Mouse (Mus musculus): ENCODE measurements around the gene Filip1. TPM values are rescaled to one million over a fixed set of nuclear protein-coding genes. Genes with fewer than 3 reads are reported as not detected.

The Filip1 gene
- polyA plus RNA-seq, 1 experiment = 6.4 TPM

DNA sequence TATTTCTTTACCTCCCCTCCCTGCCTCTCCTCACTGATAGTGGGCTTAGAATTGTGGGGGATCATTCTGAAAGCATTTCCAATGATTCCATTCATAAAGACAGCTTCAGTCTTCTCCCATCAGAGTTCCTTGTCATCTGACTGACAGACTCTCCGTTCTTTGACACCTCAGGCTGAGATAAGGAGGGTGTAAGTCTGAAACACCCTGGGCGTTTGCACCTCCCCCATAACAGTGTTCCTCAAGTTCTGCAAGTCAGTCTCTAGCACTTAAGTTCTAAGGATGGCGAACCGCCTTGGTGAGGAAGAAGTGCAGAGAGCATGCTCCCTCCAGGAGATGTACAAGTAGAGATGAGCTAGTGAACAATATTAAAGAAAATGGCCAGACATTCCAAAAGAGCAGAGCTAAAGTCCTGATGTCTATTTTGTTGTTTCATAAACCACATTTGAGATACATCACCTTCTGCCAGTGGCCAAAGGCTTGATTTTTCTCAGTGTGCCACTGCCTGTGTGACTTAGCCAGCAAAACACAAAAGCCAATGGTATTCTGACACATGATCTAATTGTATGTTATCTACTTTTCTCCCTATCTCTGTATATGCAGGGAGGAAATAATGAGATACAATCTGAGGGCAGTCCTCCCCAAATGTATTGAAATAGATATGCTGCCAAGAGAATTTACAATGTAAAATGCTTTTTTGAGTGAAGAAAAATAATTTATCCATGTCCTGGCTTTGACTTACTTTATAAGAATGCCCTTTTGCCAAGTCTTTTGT is 118.6 kb downstream of the Filip1 start:
- Histone ChIP-seq H3K4me1 (ENCODE audit: control insufficient read depth, insufficient read depth, low read length) (no peaks in the 10 kb centered on the region), H3K27ac (ENCODE audit: insufficient read depth, low read length) (no peak overlapping the region), H3K4me3 (ENCODE audit: insufficient read depth, low read length) (no peak overlapping the region)
- TF ChIP-seq CTCF (IDR thresholded peaks at IDR 0.05; ENCODE audit: extremely low read depth, insufficient read depth, low read length) (no peak), POLR2A (IDR thresholded peaks at IDR 0.05; ENCODE audit: extremely low read depth, insufficient read depth, low read length) (no peak)

DNA sequence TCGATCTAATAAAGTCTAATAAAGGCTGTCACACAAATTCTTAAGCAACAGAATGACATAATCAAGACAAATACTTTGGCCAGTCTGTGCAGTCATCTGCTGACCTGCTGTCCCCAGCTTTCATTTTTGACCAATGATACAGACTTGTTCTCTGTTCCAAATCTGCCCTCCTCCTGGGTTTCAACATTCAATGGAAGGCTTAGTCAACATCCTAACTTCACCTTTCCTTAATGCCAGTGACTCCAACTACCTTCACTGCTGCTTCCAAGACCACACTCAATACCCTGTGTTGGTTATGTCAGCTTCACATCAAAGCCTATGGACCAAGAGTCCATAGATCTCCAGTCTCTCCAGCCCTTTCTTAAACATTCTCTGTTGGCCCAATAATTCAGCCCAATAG is 120.5 kb downstream of the Filip1 start:
- H3K4me3 ChIP-seq (ENCODE audit: insufficient read depth, low read length) = no peak overlapping the region
- no peak overlapping the region for H3K27ac ChIP-seq (ENCODE audit: insufficient read depth, low read length)
- TF ChIP-seq CTCF (IDR thresholded peaks at IDR 0.05; ENCODE audit: extremely low read depth, insufficient read depth, low read length) (no peak), POLR2A (IDR thresholded peaks at IDR 0.05; ENCODE audit: extremely low read depth, insufficient read depth, low read length) (no peak)
- no peaks in the 10 kb centered on the region for H3K4me1 ChIP-seq (ENCODE audit: control insufficient read depth, insufficient read depth, low read length)

DNA sequence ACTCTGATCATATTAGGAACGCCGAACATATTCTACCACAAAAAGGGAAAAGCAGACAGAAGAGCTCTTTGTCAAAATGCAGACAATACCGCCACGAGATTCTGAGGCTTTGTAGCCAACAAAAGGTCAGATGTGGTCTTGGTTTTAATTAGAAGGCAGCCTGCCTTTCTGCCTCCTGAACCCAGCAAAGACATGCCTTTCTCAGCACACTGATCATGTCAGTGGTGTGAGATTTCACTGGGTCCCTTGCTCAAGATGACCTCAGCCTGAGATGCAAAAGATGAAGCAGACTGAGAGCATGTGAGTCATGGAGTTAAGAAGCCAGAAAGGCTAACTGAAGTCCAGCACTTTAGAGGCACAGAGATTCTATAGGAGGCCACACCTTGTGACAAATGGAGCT is 122.2 kb downstream of the Filip1 start:
- Histone ChIP-seq H3K4me3 (ENCODE audit: insufficient read depth, low read length) (no peak overlapping the region), H3K27ac (ENCODE audit: insufficient read depth, low read length) (no peak overlapping the region), H3K4me1 (ENCODE audit: control insufficient read depth, insufficient read depth, low read length) (no peaks in the 10 kb centered on the region)
- no peak for TF ChIP-seq CTCF (IDR thresholded peaks at IDR 0.05; ENCODE audit: extremely low read depth, insufficient read depth, low read length)

DNA sequence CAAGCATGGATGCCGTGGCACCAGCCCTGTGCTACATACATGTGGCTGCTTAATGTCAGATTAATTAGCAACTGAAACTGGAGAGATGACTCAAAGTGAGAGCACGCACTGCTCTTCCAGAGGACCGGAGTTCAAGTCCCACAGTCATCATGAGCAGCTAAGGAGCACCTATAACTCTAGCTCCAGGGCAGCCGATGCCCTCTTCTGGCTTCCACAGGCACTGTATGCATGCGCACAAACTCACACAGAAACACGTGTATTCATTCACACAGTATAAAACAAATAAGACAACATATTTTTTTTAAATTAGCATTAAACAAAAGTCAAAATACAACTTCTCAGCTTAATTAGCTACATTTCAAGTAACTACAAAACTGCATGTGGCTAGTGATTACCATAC is 123.5 kb downstream of the Filip1 start:
- TF ChIP-seq POLR2A (IDR thresholded peaks at IDR 0.05; ENCODE audit: extremely low read depth, insufficient read depth, low read length) (no peak), CTCF (IDR thresholded peaks at IDR 0.05; ENCODE audit: extremely low read depth, insufficient read depth, low read length) (no peak)
- Histone ChIP-seq H3K4me1 (ENCODE audit: control insufficient read depth, insufficient read depth, low read length) (no peaks in the 10 kb centered on the region), H3K27ac (ENCODE audit: insufficient read depth, low read length) (no peak overlapping the region), H3K4me3 (ENCODE audit: insufficient read depth, low read length) (no peak overlapping the region)

DNA sequence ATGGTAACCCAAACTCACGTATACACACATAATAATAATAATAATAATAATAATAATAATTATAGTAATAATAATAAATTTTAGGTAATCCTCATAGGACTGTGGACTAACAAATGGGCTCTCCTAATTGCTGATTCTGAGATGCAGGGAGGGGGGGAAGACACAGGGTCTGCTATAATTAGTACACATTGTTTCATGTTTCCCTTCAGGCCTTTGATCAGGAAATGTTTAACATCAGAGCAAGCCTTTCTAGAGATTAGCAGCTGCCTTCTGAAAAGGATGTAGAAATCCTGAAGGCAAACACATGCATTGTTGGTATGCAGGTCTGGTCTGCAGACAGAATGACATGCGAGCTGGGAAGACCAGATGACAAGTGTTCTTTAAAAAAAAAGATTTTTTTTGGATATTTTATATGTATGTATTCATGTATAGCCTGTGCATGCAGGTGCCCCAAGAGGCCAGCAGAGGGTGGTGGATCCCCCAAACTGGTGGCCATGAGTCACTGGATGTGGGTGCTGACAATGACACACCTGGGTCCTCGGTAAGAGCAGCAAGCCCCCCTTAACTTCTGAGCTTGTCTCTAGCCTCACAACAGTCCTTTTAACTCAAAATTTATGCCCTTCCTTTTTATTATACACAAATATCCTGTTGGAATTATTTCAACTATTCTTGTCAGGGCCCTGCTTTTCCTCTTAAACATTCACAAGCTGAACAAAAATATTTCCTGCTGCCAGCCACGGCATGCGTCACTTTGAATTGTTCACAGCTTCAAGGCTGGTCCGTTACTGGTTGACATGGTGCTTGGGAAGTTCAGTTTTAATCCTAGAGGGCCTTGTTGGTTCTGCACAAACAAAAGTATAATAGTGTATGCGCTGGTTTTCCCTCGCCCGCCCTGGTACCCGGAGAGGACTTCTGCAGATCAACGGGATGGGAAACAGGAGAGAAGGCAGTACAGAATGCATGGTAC is 127.1 kb downstream of the Filip1 start:
- no peak overlapping the region for H3K4me3 ChIP-seq (ENCODE audit: insufficient read depth, low read length)
- TF ChIP-seq POLR2A (IDR thresholded peaks at IDR 0.05; ENCODE audit: extremely low read depth, insufficient read depth, low read length) = no peak
- TF ChIP-seq CTCF (IDR thresholded peaks at IDR 0.05; ENCODE audit: extremely low read depth, insufficient read depth, low read length) = 0 out of 2 replicates have a peak, but pooled peaks have one; percentile 9
- no peaks in the 10 kb centered on the region for H3K4me1 ChIP-seq (ENCODE audit: control insufficient read depth, insufficient read depth, low read length)
- no peak overlapping the region for H3K27ac ChIP-seq (ENCODE audit: insufficient read depth, low read length)

DNA sequence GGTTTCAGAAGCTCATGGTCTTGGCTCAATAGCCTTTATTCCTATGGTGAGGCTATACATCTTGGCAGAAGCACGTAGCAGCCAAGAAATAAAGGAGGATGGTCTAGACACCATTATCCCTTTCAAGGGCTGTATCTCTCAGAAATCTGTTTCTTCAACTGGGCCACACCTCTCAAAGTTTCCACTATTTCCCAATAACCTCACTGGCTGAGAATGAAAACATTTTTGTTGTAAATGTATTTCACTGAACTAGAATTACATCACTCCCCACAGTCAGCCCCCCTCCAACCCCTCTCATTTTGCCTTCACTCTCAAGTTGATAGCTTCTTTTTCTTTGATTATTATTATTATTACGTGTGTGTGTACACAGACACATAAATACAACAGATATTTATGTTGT is 129.5 kb downstream of the Filip1 start:
- H3K4me3 ChIP-seq (ENCODE audit: insufficient read depth, low read length) = no peak overlapping the region
- no peak overlapping the region for H3K27ac ChIP-seq (ENCODE audit: insufficient read depth, low read length)
- no peaks in the 10 kb centered on the region for H3K4me1 ChIP-seq (ENCODE audit: control insufficient read depth, insufficient read depth, low read length)

DNA sequence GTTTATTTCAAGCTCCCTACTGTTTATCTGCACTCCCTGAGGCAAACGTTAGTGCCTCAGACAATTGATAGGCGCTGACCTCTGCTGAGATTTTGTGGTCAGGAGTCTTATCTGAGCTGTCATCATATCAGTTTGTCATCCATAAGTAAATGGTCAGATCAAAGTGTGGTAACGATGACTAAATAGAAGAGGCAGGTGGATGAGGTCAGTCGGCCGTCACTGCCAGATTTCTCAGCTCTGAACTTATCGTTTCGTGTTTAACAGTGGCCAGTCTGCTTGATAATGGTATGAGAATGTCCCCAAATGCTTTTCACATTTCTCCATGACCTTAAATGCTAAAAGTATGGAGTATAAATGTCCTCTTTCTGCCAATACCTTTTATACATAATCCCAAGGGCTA is 132.6 kb downstream of the Filip1 start:
- TF ChIP-seq POLR2A (IDR thresholded peaks at IDR 0.05; ENCODE audit: extremely low read depth, insufficient read depth, low read length) (no peak), CTCF (IDR thresholded peaks at IDR 0.05; ENCODE audit: extremely low read depth, insufficient read depth, low read length) (no peak)
- H3K4me3 ChIP-seq (ENCODE audit: insufficient read depth, low read length) = no peak overlapping the region
- H3K4me1 ChIP-seq (ENCODE audit: control insufficient read depth, insufficient read depth, low read length) = no peaks in the 10 kb centered on the region; the same call in 1 of the 2 replicates
- H3K27ac ChIP-seq (ENCODE audit: insufficient read depth, low read length) = no peak overlapping the region

More for the DNA sequence above, 129.5 kb downstream of the Filip1 start:
- no peak for TF ChIP-seq CTCF (IDR thresholded peaks at IDR 0.05; ENCODE audit: extremely low read depth, insufficient read depth, low read length)
- TF ChIP-seq POLR2A (IDR thresholded peaks at IDR 0.05; ENCODE audit: extremely low read depth, insufficient read depth, low read length) = no peak

DNA sequence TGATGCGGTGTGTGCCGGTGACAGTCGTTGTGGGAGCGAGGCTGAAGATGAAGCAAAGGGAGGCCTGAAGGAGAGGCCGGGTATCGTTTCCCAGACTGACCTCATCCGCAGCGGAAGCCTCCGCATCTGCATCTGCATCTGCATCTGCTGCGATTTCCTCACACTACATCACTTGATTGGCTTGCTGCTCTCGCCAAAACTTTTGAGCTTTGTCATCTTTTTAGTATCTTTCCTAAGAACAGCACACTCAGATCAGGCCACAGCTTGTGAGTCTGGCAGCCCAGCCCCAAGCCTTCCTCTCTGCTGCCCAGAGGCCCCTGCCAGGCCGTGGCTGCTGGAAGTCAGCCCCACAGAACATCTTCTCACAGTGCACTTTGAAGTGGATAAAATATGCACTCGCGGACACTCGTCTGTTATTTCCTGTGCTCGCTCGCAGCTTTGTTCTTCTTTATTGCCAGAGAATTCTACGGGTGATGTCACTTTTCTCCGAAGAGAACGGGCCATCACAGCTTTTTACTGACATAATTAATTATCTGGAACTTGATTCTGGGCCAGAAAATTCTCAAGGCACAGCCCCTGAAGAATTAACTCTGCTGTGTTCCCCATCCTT is 137.0 kb downstream of the Filip1 start:
- TF ChIP-seq POLR2A (IDR thresholded peaks at IDR 0.05; ENCODE audit: extremely low read depth, insufficient read depth, low read length) = no peak
- Histone ChIP-seq H3K4me3 (ENCODE audit: insufficient read depth, low read length) (no peak overlapping the region), H3K27ac (ENCODE audit: insufficient read depth, low read length) (no peak overlapping the region), H3K4me1 (ENCODE audit: control insufficient read depth, insufficient read depth, low read length) (no peaks in the 10 kb centered on the region; the same call in 1 of the 2 replicates)

DNA sequence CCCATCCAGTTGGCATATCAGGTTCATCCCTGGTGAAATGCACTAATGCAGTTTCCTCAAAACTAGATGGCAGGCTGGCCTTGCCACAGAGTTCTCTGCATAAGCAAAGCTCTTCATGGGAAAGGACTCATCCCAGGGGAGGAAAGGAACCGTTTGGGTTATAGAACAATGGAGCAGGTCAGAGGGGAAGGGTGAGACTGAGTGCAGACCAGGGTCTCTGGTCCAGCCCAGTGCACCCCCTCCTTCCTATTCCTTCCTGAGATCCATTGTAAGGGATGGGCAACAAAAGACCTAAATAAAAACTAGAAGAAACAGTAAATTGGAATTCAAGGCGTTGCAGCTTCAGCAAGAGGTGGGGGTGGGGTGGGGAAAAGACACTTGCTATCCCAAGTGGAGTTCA is 140.1 kb downstream of the Filip1 start:
- Histone ChIP-seq H3K27ac (ENCODE audit: insufficient read depth, low read length) (no peak overlapping the region), H3K4me3 (ENCODE audit: insufficient read depth, low read length) (no peak overlapping the region)

More for the DNA sequence above, 140.1 kb downstream of the Filip1 start:
- TF ChIP-seq POLR2A (IDR thresholded peaks at IDR 0.05; ENCODE audit: extremely low read depth, insufficient read depth, low read length) (no peak), CTCF (IDR thresholded peaks at IDR 0.05; ENCODE audit: extremely low read depth, insufficient read depth, low read length) (no peak)
- H3K4me1 ChIP-seq (ENCODE audit: control insufficient read depth, insufficient read depth, low read length) = no peaks in the 10 kb centered on the region; the same call in 1 of the 2 replicates
